Mouse (Mus musculus) layer of hippocampus, adult 8-10 months (tissue): ENCODE data around the gene 4931422A03Rik. TPM values are rescaled to one million over a fixed set of nuclear protein-coding genes. Genes with fewer than 3 reads are reported as not detected.
"Not testable (repeated sequence)": the region's sequence is repeated elsewhere in the genome, so short reads cannot be mapped to it uniquely, and the experiment has no call there.

Source experiments
- DNase-seq, 2 experiments: peaks; one replicate each; pipeline ENCODE4 v3.0.0; 2022; ENCODE audit warnings: low spot score in 2 of 2
- total RNA-seq, 4 experiments: library from RNA; stranded (reverse); gene quantifications; 2 replicates each; pipeline ENCODE4 v1.2.4; 2022

Gene 4931422A03Rik
- total RNA-seq, 4 experiments from 2014 or later = 0.53 TPM; not detected in 3

DNA sequence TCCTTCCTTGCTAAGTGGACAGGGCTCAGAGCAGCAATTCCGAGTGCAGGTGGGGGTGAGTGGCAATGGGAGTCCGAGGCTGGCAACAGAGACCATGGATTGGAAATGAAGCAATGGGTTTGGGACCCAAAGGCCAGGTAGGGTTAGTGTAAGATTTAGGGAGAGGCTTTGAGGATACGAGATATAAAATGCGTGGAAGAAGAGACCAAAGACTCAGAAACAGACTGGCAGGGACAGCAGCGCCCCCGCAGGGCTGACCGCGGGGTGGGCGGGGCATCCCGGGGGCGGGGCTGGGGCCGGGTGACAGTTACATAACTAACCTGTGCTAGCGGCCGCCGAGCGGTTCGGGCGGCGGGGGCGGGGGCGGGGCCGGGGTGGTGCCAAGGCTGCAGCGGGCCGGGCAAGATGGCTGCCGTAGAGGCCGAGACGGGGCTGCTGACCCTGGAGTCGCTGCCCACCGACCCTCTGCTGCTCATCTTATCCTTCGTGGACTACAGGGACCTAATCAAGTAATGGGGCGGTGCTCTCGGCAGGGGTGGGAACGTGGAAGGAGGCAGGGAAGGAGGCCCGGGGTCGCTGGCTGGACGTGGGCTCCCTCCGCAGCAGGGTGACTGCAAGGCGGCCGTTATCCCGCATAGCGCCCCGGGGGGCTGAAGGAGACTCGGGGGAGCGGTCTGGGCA is 563 bp downstream of the 4931422A03Rik start, which contains the start of gene Fbxo3:
TSS of gene Fbxo3 (plus strand) at position 264 of the 681 bp plus-strand sequence.
- DNase-seq = peak; percentile 75 to 76

- DNase-seq = no peak
Observed at GRCm38 (mm10) chr2:104024656-104025055, 3.5 kb downstream of the 4931422A03Rik start.

GRCm38 (mm10) chr2:104023096-104023495 is 5.1 kb downstream of the 4931422A03Rik start:
- no peak for DNase-seq

- DNase-seq = not testable (repeated sequence)
Observed at GRCm38 (mm10) chr2:104008853-104009252, 19.3 kb downstream of the 4931422A03Rik start.

DNA sequence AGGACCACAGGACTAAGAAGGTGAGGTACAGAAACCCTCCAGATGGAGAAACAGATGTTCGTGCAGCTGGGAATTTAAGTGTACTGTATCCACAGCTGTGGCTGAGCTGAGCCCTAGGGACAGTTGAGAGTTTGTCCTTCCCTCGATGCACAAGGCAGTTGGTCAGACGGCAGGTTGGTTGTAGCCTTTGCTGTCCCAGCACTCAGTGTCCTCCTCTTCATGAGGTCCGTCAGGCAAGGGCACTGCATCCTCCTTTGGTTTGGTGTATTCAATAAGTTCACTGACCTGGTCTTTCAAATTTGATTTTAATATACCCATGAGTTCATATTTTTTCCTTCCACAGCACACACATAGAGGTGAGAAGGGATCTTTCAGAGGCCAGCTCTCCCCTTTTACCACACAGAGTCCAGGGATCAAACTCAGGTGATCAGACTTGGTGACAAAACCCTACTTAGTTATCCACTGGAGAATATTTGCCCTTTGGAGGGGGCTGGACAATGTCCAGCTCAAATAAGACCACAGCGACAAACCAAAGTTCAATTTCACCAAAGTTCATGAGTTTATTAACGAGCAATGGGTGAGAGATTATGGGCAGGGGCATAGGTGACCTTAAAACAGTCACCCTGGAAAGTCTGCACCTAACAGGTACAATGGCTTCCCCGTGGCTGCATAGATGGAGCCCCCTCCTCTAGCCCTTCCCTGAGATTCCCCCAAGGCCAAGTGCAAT is 20.2 kb downstream of the 4931422A03Rik start:
- DNase-seq = no peak

DNA sequence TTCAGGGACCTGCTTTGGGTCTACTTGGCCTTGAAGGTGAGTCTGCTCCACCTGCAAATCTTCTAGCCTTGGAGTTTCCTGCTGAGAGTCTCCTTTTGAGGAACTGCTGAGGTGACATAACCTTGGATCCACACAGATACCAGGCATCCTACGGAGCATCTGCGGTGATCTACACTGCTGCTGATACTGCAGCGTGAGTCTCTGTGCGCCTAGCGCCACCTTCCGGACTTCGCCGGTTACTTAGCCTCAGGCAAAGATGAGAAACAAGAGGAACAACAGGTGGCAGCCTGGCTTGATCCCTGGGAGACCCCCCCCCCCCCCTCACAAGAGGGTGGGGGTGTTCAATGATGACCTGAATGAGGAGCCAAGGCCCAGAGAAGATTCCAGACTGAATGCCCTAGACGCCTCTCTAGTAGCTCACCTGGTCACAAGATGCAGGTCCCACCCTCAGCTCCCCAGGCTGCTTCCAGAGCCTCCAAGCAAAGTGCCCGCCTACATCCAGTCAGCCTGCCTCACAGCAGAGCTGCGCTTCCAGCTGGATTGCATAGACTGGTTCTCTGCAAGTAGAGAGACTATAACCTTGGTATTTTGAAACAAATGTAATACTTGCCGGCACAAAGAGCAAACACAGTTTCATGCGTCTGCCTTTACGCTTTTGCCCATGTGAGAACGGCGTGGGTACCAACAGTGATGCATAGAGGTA is 25.3 kb downstream of the 4931422A03Rik start:
- DNase-seq = peak; percentile 60 to 74

DNA sequence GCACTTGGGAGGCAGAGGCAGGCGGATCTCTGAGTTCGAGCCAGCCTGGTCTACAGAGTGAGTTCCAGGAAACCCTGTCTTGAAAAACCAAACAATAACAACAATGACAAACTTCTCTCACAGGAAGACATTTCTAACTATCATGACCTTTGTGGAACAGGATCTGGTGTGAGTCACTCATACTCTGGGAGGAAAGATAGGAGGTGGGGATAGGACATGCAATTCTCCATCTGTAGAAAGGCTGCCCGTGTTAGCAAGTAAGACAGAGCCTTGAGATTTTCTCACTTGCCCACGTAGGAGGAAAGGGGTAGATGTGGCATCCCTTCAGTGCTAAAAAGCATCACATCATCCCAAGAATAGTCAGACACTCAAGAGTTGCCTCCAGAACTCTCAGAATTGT is 26.3 kb downstream of the 4931422A03Rik start:
- no peak for DNase-seq

DNA sequence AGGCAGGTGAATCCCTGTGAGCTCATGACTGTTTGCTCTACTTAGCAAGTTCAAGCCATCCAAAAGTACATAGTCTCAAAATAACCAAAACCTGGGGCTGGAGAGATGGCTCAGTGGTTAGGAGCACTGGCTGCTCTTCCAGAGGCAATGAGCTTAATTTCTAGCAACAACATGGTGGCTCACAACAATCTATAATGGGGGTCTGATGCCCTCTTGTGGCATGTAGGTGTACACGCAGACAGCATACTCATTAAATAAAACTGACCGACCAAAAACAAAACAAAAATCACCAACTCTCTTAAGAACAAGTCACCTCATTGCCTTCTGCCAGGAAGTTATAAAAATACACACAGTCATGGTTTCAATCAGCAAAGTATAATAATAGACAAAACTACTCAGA is 27.1 kb downstream of the 4931422A03Rik start:
- DNase-seq = no peak

DNA sequence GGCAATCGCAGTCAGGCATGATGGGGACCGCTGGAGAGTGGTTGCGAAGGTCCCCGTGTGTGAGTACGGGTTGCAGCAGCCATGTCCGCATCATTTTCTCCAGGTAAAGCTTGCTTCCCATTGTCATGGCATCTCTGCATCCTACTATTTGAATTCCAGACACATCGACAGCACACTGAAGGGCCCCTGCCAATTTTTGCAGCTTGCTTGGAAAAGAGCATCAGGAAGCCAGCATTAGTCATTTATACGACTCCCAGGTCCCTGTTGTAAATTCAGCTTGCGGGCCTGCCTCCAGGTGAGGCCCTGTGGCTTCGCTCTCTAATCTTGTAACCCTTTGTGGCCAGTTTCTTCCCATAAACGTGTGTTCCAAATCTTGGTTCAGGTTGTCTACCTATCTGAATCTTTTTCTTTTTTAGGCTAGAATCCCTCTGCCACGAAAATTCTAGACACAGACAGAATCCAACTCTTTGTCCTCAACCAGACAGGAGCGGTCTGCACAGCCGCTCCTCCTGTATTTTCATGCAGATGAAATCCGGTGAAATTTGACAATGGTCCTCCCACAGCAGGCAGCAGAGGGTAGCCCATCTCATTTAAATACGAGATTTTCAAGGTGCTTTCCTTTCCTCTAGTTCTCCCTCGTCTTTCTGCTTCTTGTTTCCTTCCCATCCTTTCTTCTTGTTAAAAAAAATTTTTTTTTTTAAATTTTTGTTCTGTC is 35.4 kb downstream of the 4931422A03Rik start:
- peak in 1 of 2 experiments; percentile 19 for DNase-seq

GRCm38 (mm10) chr2:103992162-103992561 is 36.0 kb downstream of the 4931422A03Rik start:
- no peak for DNase-seq

DNA sequence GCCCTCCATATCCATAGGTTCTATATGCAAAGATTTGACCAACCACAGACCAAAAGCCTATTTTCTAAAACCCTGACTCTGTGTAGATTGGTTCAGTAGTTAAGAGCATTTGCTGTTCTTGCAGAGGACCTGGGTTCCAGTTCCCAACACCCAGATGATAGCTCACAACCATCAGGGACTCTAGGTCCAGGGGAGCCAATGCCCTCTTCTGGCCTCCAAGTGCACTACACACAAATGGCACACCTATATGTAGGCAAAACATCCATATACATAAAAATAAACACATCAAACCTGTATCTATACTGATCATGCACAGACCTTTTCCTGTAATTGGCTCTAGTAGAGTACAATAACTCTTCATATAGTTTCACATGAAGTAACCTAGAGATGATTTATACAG is 36.9 kb downstream of the 4931422A03Rik start:
- DNase-seq = no peak

DNA sequence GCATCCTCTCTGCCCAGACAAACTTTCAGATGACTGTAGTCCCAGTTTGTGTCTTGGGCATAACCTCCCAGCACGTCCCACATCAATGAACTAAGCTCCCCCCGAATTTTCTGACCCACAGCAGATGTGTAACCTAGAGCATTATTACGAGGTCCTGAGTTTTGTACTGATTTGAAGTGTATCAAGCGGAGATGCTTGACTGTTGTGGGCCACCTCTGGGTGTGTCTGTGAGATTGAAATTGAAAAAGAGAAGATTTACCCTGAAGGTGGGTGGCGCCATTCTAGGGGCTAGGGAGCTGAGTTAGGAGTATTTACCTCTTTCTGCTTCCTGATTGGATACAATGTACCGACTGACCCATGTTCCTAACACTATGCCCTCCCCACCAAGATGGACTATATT is 38.4 kb downstream of the 4931422A03Rik start:
- DNase-seq = no peak

- not testable (repeated sequence) for DNase-seq
Observed at GRCm38 (mm10) chr2:103987595-103987994, 40.6 kb downstream of the 4931422A03Rik start.

- no peak for DNase-seq
Observed at GRCm38 (mm10) chr2:103983146-103983545, 45.0 kb downstream of the 4931422A03Rik start.

- peak in 1 of 2 experiments; percentile 61 for DNase-seq
Observed at GRCm38 (mm10) chr2:103982250-103982649, 45.9 kb downstream of the 4931422A03Rik start.

- DNase-seq = no peak
Observed at GRCm38 (mm10) chr2:103977716-103978115, 50.4 kb downstream of the 4931422A03Rik start.

- no peak for DNase-seq
Observed at GRCm38 (mm10) chr2:103977216-103977615, 50.9 kb downstream of the 4931422A03Rik start.

- no peak for DNase-seq
Observed at GRCm38 (mm10) chr2:103975904-103976303, 52.3 kb downstream of the 4931422A03Rik start.

DNA sequence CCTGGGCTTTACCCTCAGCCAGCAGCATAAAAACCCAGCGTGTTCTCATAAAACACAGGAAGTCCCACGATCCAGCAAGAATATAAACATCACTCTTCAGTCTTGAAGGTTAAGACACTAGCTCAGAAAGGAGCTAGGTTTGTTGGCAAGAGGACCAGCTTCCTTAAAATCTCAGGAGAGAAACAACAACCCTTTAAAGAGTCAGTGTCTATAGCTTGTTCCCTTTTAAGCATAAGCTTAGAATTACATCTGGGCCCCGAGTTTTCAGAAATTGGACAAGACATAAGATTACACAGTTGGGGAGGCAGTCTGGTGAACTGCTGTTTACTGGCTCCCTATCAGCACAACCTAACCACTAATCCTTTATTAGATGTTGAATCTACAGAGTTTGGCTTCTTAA is 56.3 kb downstream of the 4931422A03Rik start:
- no peak for DNase-seq

- DNase-seq = no peak
Observed at GRCm38 (mm10) chr2:103970791-103971649, 57.1 kb downstream of the 4931422A03Rik start.
